Mouse (Mus musculus): ENCODE data around the gene Eml4. TPM values are rescaled to one million over a fixed set of nuclear protein-coding genes. Genes with fewer than 3 reads are reported as not detected.

Eml4 gene
- total and polyA plus RNA-seq, 3 experiments: 38.2 to 75.6 (median 60.1) TPM

GRCm38 (mm10) chr17:83367387-83367786 is 16.7 kb downstream of the Eml4 start:
- H3K4me3 ChIP-seq (replicated peaks in 1 of 3; ENCODE audit: low read depth in 2 of 3, low read length in 2 of 3, poor library complexity in 1 of 3): no peak overlapping the region
- H3K9ac ChIP-seq (ENCODE audit: insufficient read depth, low read depth): no peak overlapping the region
- peaks cover 60% of the 10 kb centered on the region for H3K79me2 ChIP-seq (replicated peaks; ENCODE audit: control insufficient read depth, extremely low read depth, insufficient read depth, poor library complexity, severe bottlenecking)
- in situ Hi-C loops (cut with MboI; ENCODE audit: low pct_ligation_motif_present, low pct_unique_long_range_greater_than_20kb, low sequenced_read_pairs) (no loop called here), dilution Hi-C loops (cut with MboI; ENCODE audit: extremely low pct_ligation_motif_present, extremely low pct_unique_long_range_greater_than_20kb, low sequenced_read_pairs) (no loop called here)
- H3K4me1 ChIP-seq (ENCODE audit: control insufficient read depth in 1 of 2, insufficient read depth in 2 of 2): peaks cover 5 to 45% of the 10 kb centered on the region in 2 experiments; a peak in 3 of 4 replicates
- no peaks in the 10 kb centered on the region for H3K27me3 ChIP-seq (replicated peaks)
- H3K27ac ChIP-seq (ENCODE audit: insufficient read depth, low read depth): no peak overlapping the region
- peaks cover 3% of the 10 kb centered on the region for H3K9me3 ChIP-seq (replicated peaks; ENCODE audit: low read length)
- TF ChIP-seq POLR2AphosphoS2 (IDR thresholded peaks at IDR 0.05; ENCODE audit: low read depth, low read length) (no peak), E2F4 (IDR thresholded peaks at IDR 0.05; ENCODE audit: insufficient replicate concordance, low read depth, low read length) (no peak), ZMIZ1 (IDR thresholded peaks at IDR 0.05; ENCODE audit: low read depth, low read length) (no peak), KAT2A (IDR thresholded peaks at IDR 0.05; ENCODE audit: insufficient replicate concordance, low read length) (no peak), ZNF384 (IDR thresholded peaks at IDR 0.05; ENCODE audit: low read depth, low read length) (no peak), USF2 (conservative IDR thresholded peaks at IDR 0.05; ENCODE audit: low read depth, low read length) (no peak), PAX5 (IDR thresholded peaks at IDR 0.05; ENCODE audit: low read length) (no peak), SMC3 (IDR thresholded peaks at IDR 0.05; ENCODE audit: low read depth, low read length) (no peak), IRF4 (IDR thresholded peaks at IDR 0.05; ENCODE audit: low read depth, low read length) (no peak), TBP (conservative IDR thresholded peaks at IDR 0.05; ENCODE audit: low read depth, low read length) (no peak), ZC3H11A (IDR thresholded peaks at IDR 0.05; ENCODE audit: low read depth, low read length) (no peak), CTCF (conservative IDR thresholded peaks at IDR 0.05 in 1 of 2, IDR thresholded peaks at IDR 0.05 in 1 of 2; ENCODE audit: low read depth in 2 of 2, low read length in 2 of 2) (no peak), UBTF (IDR thresholded peaks at IDR 0.05; ENCODE audit: low read depth, low read length) (no peak), HCFC1 (IDR thresholded peaks at IDR 0.05; ENCODE audit: low read depth, low read length) (no peak)
- H3K36me3 ChIP-seq (replicated peaks in 1 of 2; ENCODE audit: control insufficient read depth in 1 of 2, insufficient read depth in 1 of 2, low read length in 1 of 2): peaks cover 0 to 30% of the 10 kb centered on the region in 2 experiments
- peak overlapping the region; percentile 21; the same call in 1 of the 2 replicates for H3K4me2 ChIP-seq (ENCODE audit: insufficient read depth, low read depth, poor library complexity, severe bottlenecking)
- no peak for DNase-seq (ENCODE audit: extremely low read depth)

GRCm38 (mm10) chr17:83374123-83374522 is 23.4 kb downstream of the Eml4 start:
- Histone ChIP-seq H3K9ac (ENCODE audit: insufficient read depth, low read depth) (no peak overlapping the region), H3K27ac (ENCODE audit: insufficient read depth, low read depth) (no peak overlapping the region), H3K4me2 (ENCODE audit: insufficient read depth, low read depth, poor library complexity, severe bottlenecking) (no peak overlapping the region), H3K9me3 (replicated peaks; ENCODE audit: low read length) (peaks cover 3% of the 10 kb centered on the region), H3K4me3 (replicated peaks in 1 of 3; ENCODE audit: low read depth in 2 of 3, low read length in 2 of 3, poor library complexity in 1 of 3) (no peak overlapping the region), H3K27me3 (replicated peaks) (no peaks in the 10 kb centered on the region), H3K36me3 (replicated peaks in 1 of 2; ENCODE audit: control insufficient read depth in 1 of 2, insufficient read depth in 1 of 2, low read length in 1 of 2) (peaks cover 0 to 23% of the 10 kb centered on the region in 2 experiments), H3K79me2 (replicated peaks; ENCODE audit: control insufficient read depth, extremely low read depth, insufficient read depth, poor library complexity, severe bottlenecking) (peaks cover 23% of the 10 kb centered on the region), H3K4me1 (ENCODE audit: control insufficient read depth in 1 of 2, insufficient read depth in 2 of 2) (peaks cover 3 to 23% of the 10 kb centered on the region in 2 experiments; a peak in 3 of 4 replicates)
- in situ Hi-C loops (cut with MboI; ENCODE audit: low pct_ligation_motif_present, low pct_unique_long_range_greater_than_20kb, low sequenced_read_pairs): loop anchor here (10.0 kb wide), 1 partner anchor 99 kb away; no protein-coding TSS in a partner anchor
- TF ChIP-seq MAZ (IDR thresholded peaks at IDR 0.05; ENCODE audit: low read depth, low read length): no peak
- TF ChIP-seq POLR2A (IDR thresholded peaks at IDR 0.05; ENCODE audit: low read depth, low read length): no peak
- TF ChIP-seq MAFK (IDR thresholded peaks at IDR 0.05; ENCODE audit: insufficient replicate concordance, low read length): peak; percentile 63; the same call in 1 of the 2 replicates
- TF ChIP-seq RCOR1 (conservative IDR thresholded peaks at IDR 0.05; ENCODE audit: low read depth, low read length): no peak
- TF ChIP-seq ZNF384 (IDR thresholded peaks at IDR 0.05; ENCODE audit: low read depth, low read length): no peak
- dilution Hi-C loops (cut with MboI; ENCODE audit: extremely low pct_ligation_motif_present, extremely low pct_unique_long_range_greater_than_20kb, low sequenced_read_pairs): no loop called here
- no peak for DNase-seq (ENCODE audit: extremely low read depth)
